Mouse (Mus musculus) heart, postnatal 4 days (tissue): ENCODE results near the gene Gria1. TPM values are rescaled to one million over a fixed set of nuclear protein-coding genes. Genes with fewer than 3 reads are reported as not detected.

Source experiments
- DNase-seq: peaks from one replicate; pipeline ENCODE4 v3.0.0; 2021
- total RNA-seq, 2 experiments: library from RNA; stranded (reverse); gene quantifications; 2 replicates each; pipeline ENCODE4 v1.2.3; 2021

Gria1 gene
- total RNA-seq, 2 experiments from 2014 or later, result 0.99 to 1.2 TPM

DNA sequence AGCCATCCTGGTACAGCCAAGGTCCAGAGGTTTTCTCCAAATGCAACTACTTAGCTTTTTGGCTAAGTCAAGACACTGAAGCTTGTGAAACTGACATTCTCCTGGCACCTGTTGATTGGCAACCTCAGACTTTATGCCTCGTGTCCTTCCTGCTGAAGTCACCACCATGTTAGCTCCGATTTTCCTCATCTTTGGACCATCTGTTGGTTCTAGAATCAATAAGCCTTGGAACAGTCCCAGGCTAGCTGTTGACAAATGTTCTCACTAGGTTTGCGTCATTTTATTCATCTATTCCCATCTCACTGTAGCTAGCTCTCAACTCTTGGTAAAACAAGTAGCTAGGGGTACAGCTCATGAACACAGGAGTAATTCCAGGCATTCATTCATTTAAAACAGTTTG lies 51.3 kb downstream of the Gria1 start:
- DNase-seq, result no peak

GRCm38 (mm10) chr11:57070196-57070901 lies 59.2 kb downstream of the Gria1 start:
- DNase-seq, result no peak

DNA sequence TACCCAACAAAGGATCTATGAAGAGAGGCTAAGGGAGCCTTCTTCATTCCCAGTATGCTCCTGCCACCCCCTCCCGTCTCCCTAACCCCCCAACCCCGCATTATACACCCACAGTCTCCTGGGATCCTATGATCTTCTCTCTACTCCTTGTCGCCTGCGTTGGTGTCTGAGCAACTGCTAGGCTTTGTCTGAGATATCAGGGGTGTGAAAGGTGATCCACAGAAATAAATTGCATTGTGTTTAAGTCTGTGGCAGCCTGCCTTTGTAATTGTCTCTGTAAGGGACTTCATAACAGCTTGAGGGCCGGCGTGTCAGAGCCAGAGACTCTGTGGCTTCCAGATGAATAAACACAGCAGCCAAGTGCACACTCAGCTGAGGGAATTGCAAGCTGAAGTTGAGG lies 61.0 kb downstream of the Gria1 start:
- no peak for DNase-seq

- DNase-seq, result no peak
Measured at GRCm38 (mm10) chr11:57079423-57079822, 68.2 kb downstream of the Gria1 start.

GRCm38 (mm10) chr11:57089527-57089926 lies 78.3 kb downstream of the Gria1 start:
- DNase-seq, result peak; percentile 35

DNA sequence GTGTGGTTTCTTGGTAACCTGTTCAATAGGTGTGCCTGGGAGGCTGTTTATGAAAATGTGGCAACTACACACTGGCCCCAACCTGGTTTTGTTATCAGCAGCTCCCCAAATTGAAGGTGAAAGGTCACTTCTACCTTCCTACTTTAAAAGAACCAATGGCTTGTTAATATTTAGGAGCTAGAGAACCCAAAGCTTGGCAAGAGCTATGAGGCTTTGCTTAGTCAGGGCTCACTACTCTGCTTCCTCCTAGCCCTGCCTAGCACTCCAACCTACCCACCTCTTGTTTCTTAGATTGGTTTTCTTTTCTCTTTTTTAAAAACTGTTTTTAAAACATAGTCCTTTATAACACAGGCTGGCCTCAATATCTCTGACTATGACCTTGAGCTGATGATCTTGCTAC lies 79.5 kb downstream of the Gria1 start:
- no peak for DNase-seq

- DNase-seq, result no peak
Measured at GRCm38 (mm10) chr11:57091276-57091914, 80.2 kb downstream of the Gria1 start.

- DNase-seq, result no peak
Measured at GRCm38 (mm10) chr11:57100491-57100890, 89.3 kb downstream of the Gria1 start.

DNA sequence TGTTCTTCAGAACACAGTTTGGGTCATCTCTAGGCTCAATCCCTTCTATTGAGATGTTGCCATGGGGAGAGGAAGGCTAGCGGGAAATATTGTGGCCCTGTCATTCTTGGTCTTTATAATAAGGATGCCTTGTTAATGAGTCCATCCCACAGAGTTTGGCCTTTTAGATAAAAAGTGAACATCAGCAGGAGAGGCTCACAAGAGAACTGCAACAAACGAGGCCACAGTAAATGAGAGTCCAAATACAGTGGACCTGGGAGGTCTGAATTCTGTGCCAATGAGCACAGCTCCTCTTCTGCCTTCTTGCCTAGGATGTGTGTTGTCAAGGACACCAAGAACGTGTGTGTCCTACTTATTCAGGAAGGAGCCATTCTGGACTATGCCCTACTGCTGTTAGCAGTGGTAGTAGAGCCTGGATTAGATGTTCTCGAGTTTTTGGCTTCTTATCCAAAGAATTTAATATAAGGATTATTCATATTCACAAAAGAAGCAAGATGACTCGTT lies 92.6 kb downstream of the Gria1 start:
- no peak for DNase-seq

- no peak for DNase-seq
Measured at GRCm38 (mm10) chr11:57105683-57106082, 94.5 kb downstream of the Gria1 start.

GRCm38 (mm10) chr11:57112386-57112785 lies 101.2 kb downstream of the Gria1 start:
- DNase-seq, result peak; percentile 76

GRCm38 (mm10) chr11:57114410-57114809 lies 103.2 kb downstream of the Gria1 start:
- DNase-seq, result no peak

DNA sequence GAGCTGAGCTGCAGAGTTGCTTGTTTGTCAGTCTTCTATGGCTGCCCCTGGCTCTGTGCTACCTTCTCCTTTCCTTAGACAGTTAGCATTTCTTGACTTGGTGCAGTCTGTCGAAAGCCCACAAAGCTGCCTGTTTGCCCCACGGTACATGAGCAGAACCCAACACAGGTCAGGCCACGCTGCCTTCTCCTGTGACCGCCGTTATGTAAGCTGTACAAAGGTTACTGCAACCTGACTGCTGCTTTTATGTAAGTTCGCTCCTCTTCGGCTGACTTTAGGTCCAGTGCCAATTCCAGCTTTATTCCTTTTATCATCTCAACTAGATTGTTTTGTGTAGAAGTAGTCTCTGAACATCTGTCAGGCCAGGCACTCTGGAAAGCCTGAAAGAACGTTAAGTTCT lies 115.9 kb downstream of the Gria1 start:
- DNase-seq, result no peak

- DNase-seq, result no peak
Measured at GRCm38 (mm10) chr11:57140162-57140780, 129.1 kb downstream of the Gria1 start.

DNA sequence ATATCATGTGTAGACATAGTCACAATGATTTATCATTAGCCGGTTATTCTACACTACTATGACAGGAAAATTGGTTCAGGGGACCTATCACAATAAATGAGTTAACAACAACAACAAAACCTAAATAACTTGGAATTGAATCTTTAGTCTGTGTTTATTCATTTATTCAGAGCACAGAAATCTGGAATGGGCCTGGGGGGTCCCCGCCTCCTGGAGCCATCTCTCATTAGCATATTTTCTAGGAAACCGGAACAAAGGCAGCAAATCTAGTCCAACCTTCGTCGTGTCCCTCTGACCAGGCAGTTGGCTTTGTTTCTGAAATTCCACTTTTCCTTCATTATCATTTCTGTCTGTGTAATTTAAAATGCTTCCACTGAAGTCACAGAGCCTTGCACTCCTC lies 132.5 kb downstream of the Gria1 start:
- no peak for DNase-seq

DNA sequence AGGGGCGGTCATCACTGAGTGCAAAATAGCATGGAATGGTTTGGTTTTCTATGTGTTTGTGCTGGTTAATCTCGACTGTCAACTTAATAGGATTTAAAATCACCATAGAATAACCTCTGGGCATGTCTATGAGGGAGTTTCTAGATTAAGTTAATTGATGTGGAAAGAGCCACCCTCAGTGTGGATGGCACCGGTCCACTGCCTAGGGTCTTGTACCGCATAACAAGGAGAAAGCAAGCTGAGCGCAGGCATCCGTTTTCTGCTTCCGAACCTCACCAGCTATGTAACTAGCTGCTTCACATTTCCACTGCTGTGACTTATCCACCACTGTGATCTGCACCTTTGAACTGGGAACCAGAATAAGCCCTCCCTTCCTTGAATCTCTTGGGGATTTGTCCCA lies 134.0 kb downstream of the Gria1 start:
- no peak for DNase-seq

DNA sequence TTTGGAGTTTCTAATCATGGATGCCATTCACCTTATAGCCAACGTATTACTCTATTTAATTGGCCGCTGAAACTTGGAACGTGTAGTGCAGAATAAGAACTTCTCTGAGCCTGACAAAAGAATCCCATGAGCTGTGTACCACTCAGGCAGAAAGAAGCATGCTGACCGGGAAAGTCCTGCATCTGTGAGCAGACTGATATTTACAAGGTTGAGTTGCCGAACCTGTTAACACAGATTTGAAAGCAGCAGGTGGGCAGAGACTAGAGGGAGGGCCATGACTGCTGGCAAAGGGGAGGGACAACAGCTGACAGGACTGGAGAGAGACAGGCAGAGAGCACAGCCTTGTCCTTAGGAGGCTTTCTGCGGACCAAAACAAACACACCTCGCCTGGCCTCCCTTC lies 134.5 kb downstream of the Gria1 start:
- no peak for DNase-seq

DNA sequence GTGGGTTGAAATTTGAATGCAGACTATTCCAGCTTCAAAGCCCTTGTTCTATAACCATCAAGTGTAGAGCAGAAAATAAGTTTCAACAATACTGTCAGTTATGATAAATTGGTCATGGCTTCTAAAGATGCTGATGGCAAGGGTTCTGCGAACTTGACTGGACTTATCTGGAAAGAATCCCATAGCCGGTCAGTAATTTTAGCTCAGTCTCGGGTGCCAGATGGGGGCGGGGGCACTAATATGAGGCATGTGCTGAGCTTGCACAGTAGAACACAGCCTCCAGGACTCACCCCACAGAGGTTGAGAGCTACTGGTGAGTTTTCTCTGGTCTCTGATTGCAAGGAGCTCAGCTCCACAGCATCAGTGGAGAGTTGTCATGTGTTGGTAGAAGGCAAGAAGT lies 140.5 kb downstream of the Gria1 start:
- DNase-seq, result peak; percentile 9

DNA sequence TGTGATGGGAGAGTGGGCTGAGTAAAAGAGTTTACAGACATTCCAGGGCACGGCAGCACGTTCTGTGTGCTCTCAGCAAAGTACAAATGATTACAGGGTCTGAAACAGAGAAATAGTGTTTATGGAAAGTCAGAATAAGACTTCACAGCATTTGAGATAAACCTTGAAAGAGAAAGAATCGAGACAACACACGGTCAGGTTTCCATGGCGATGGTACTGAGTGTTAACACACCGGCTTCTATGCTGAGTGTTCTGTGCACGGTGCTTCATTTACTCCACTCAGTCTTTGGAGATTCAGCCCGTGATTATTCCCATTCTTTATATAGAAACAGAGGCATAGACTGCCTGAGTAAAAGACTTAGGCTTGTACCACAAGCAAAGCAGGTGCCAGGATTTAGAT lies 143.8 kb downstream of the Gria1 start:
- no peak for DNase-seq

DNA sequence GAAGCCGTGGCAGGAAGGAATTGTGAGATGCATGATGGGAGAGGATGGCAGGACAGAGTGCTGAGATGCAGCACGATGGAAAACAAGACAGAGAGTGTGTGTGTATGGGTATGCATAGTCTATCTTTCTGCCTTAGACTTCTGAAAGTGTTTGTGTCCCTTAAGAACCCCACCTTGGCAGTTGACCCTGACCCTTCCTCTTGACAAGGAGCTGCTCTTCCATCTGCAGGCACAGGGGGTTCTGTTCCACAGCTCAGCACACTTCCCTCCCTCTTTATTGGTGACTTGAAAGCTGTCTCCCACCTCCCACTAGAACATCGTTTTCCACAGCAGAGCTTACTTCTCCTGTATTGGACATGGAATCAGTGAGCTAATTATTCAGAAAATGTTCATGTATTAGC lies 148.2 kb downstream of the Gria1 start:
- DNase-seq, result no peak

GRCm38 (mm10) chr11:57160076-57160475 lies 148.9 kb downstream of the Gria1 start:
- DNase-seq, result no peak

GRCm38 (mm10) chr11:57162931-57163330 lies 151.7 kb downstream of the Gria1 start:
- no peak for DNase-seq

GRCm38 (mm10) chr11:57170058-57170457 lies 158.9 kb downstream of the Gria1 start:
- DNase-seq, result no peak

- DNase-seq, result no peak
Measured at GRCm38 (mm10) chr11:57174165-57174564, 163.0 kb downstream of the Gria1 start.
